Mouse (Mus musculus) kidney, embryonic 14.5 days (tissue): ENCODE data around the gene Fbxo2. TPM values are rescaled to one million over a fixed set of nuclear protein-coding genes. Genes with fewer than 3 reads are reported as not detected.
"Not testable (repeated sequence)": the region's sequence is repeated elsewhere in the genome, so short reads cannot be mapped to it uniquely, and the experiment has no call there.

Experiments used
- ATAC-seq: fragments of 200-750 bp; cut with Nextera tagmentation; 2 replicates; pipeline ENCODE4 v1.8.0; 2017; ENCODE audit warnings: moderate number of reproducible peaks, mild to moderate bottlenecking, moderate TSS enrichment, moderate library complexity; ENCODE audit not compliant: low FRiP score, low TSS enrichment
- H3K27ac ChIP-seq: fragments of 300-500 bp; sonication (generic); 2 replicates; pipeline ENCODE4 v1.5.1; 2014; ENCODE audit warnings: low read depth, mild to moderate bottlenecking, low read length, moderate library complexity, mixed read lengths
- H3K27me3 ChIP-seq: fragments of 300-500 bp; sonication (generic); 2 replicates; pipeline ENCODE4 v1.6.1; 2014; ENCODE audit warnings: mild to moderate bottlenecking, low read length; ENCODE audit not compliant: control insufficient read depth, insufficient read depth
- H3K36me3 ChIP-seq: fragments of 300-500 bp; sonication (generic); 2 replicates; pipeline ENCODE4 v1.6.1; 2014; ENCODE audit warnings: low read length, mixed read lengths; ENCODE audit not compliant: control insufficient read depth, insufficient read depth
- H3K4me1 ChIP-seq: fragments of 300-500 bp; sonication (generic); 2 replicates; pipeline ENCODE4 v1.6.1; 2014; ENCODE audit warnings: low read length, mixed read lengths; ENCODE audit not compliant: control insufficient read depth, insufficient read depth
- H3K4me2 ChIP-seq: fragments of 300-500 bp; sonication (generic); replicated peaks from 2 replicates; pipeline ENCODE4 v1.6.1; 2014; ENCODE audit warnings: low read depth, mild to moderate bottlenecking, low read length
- H3K4me3 ChIP-seq: fragments of 300-500 bp; sonication (generic); 2 replicates; pipeline ENCODE4 v1.5.1; 2014; ENCODE audit warnings: mild to moderate bottlenecking, low read length
- H3K9ac ChIP-seq: fragments of 300-500 bp; sonication (generic); 2 replicates; pipeline ENCODE4 v1.6.1; 2014; ENCODE audit warnings: low read depth, mild to moderate bottlenecking, low read length, moderate library complexity
- H3K9me3 ChIP-seq: fragments of 300-500 bp; sonication (generic); 2 replicates; pipeline ENCODE4 v1.6.1; 2016; ENCODE audit warnings: low read length; ENCODE audit not compliant: control insufficient read depth
- WGBS: fragments of 180-500 bp; shearing (Covaris S2); extraction: QIAGEN DNeasy Blood & Tissue Kit; methylation state at CpG from one replicate; pipeline ENCODE4 v1.1.7; 2014; 5-methylcytosine and 5-hydroxymethylcytosine counted together
- polyA plus RNA-seq: library from polyadenylated mRNA; unstranded; fragments of >200 nt; fragmentation: Nextera tagmentation; extraction: Ambion mirVana; gene quantifications from 2 replicates; pipeline ENCODE4 v1.2.1, GENCODE M21; 2014

Fbxo2 gene
- polyA plus RNA-seq, 1 experiment from 2014 or later: 1.9 TPM

GRCm38 (mm10) chr4:148176603-148177002 lies 16.2 kb downstream of the Fbxo2 start:
- not testable (repeated sequence) for H3K9me3 ChIP-seq, H3K4me2 ChIP-seq, H3K4me1 ChIP-seq, H3K27ac ChIP-seq, H3K4me3 ChIP-seq, H3K9ac ChIP-seq, ATAC-seq, H3K36me3 ChIP-seq
- H3K27me3 ChIP-seq: peaks cover 47% of the 10 kb centered on the region
- 56% methylated on average over 5 of the region's 6 CpGs for WGBS

DNA sequence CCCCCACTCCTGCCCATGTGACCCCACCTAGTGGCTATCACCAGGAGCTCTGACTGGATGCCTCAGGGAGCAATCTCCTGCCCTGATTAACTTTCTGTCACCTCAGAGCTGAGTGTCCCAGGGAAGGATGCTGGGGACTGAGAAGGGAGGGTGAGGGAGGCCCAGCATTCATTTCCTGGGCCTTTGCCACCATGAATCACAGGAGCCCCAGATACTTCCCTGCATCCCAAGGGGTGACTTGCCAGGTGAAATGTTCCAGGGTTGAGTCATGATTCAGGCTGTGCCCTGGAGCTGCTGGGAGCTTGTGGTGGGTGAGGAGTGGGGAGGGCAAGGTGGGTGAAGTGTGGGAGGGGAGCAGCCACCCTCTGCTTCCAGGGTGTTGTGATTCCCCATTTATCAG lies 17.3 kb downstream of the Fbxo2 start:
- H3K4me2 ChIP-seq: no peak overlapping the region
- no peak overlapping the region for H3K27ac ChIP-seq
- no peaks in the 10 kb centered on the region for H3K9me3 ChIP-seq
- H3K36me3 ChIP-seq: no peaks in the 10 kb centered on the region
- H3K9ac ChIP-seq: no peak overlapping the region; the same call in 1 of the 2 replicates
- H3K27me3 ChIP-seq: peaks cover 37% of the 10 kb centered on the region
- 0 out of 2 replicates have a peak, but pooled peaks cover 5% of the 10 kb centered on the region for H3K4me1 ChIP-seq
- no peak overlapping the region for H3K4me3 ChIP-seq
- ATAC-seq: no peak

- Histone ChIP-seq H3K27ac (no peak overlapping the region), H3K27me3 (peaks cover 5% of the 10 kb centered on the region; the same call in 1 of the 2 replicates), H3K4me3 (no peak overlapping the region), H3K36me3 (no peaks in the 10 kb centered on the region), H3K4me1 (no peaks in the 10 kb centered on the region), H3K4me2 (no peak overlapping the region), H3K9ac (no peak overlapping the region), H3K9me3 (no peaks in the 10 kb centered on the region)
- WGBS: 89% methylated on average over 12 of the region's 12 CpGs
- ATAC-seq: no peak
Observed at GRCm38 (mm10) chr4:148181483-148181882, 21.1 kb downstream of the Fbxo2 start.

- Histone ChIP-seq H3K36me3 (no peaks in the 10 kb centered on the region), H3K27ac (no peak overlapping the region), H3K9me3 (no peaks in the 10 kb centered on the region), H3K4me1 (no peaks in the 10 kb centered on the region), H3K9ac (no peak overlapping the region), H3K4me2 (no peak overlapping the region), H3K27me3 (peaks cover 2% of the 10 kb centered on the region; the same call in 1 of the 2 replicates), H3K4me3 (no peak overlapping the region)
- no peak for ATAC-seq
- WGBS: 28% methylated on average over 8 of the region's 8 CpGs
Observed at GRCm38 (mm10) chr4:148182363-148182762, 21.9 kb downstream of the Fbxo2 start.

DNA sequence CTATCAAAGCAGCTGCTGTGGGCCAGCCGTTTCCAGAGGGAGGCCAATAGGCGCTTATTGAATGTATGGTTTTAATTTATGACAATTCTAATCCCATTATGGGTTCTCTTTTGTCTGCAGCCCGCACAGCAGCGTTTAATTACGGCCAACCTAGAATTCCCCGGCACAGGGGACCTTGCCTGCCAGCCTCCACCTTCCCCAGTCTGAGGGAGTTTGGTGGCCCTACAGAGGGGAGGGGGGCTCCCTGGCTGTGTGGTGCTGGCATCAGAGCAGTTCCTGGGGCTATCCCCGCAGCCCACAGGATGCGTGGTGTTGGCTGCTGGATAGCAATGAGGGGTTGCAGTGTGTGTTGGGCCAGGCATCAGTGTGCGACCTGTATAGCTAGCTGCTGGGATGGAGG lies 24.1 kb downstream of the Fbxo2 start:
- Histone ChIP-seq H3K36me3 (no peaks in the 10 kb centered on the region), H3K27ac (no peak overlapping the region), H3K4me2 (no peak overlapping the region), H3K9ac (no peak overlapping the region), H3K4me3 (no peak overlapping the region), H3K4me1 (no peaks in the 10 kb centered on the region), H3K9me3 (no peaks in the 10 kb centered on the region), H3K27me3 (no peaks in the 10 kb centered on the region)
- WGBS: 58% methylated on average over 9 of the region's 9 CpGs
- no peak for ATAC-seq

DNA sequence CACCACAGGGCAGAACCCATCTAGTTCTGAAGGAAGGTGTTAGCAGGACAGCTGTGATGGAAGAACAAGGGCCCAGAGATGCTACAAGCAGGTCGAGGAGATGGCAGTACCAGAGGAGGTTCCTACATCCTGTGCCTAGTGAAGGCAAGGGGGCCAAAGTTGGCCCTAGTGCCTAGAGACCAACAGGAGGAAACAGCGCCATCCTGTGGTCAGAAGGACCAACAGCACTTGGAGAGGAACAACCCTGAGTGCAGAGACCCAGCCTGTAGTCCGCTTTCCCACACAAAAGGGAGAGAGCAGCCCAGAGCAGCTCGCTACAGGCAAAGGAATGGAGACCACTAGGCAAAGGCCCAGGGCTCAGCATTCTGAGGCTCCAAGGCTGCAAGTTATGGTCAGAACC lies 25.4 kb downstream of the Fbxo2 start:
- H3K4me2 ChIP-seq: no peak overlapping the region
- 0 out of 2 replicates have a peak, but pooled peaks cover 3% of the 10 kb centered on the region for H3K27me3 ChIP-seq
- no peak for ATAC-seq
- no peak overlapping the region for H3K4me3 ChIP-seq
- H3K9me3 ChIP-seq: no peaks in the 10 kb centered on the region
- no peak overlapping the region for H3K27ac ChIP-seq
- H3K9ac ChIP-seq: no peak overlapping the region
- no peaks in the 10 kb centered on the region for H3K4me1 ChIP-seq
- 68% methylated on average over 4 of the region's 4 CpGs for WGBS
- H3K36me3 ChIP-seq: no peaks in the 10 kb centered on the region

DNA sequence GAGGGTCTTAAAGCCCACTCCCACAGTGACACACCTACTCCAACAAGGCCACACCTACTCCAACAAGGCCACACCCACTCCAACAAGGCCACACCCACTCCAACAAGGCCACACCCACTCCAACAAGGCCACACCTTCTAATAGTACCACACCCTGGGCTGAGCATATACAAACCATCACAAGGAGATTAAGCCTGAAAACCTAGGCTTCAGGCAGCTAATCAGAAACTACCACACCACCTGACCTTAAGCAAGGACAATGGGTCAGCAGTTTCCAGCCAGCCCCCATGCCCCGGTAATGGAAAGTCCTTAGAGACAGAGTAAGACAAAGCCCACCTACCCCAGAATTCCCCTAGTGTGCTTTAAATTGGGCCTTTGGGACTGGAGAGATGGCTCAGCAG lies 28.3 kb downstream of the Fbxo2 start:
- H3K27me3 ChIP-seq, H3K36me3 ChIP-seq, H3K4me1 ChIP-seq, H3K27ac ChIP-seq, ATAC-seq, H3K9ac ChIP-seq, H3K4me2 ChIP-seq, H3K9me3 ChIP-seq, H3K4me3 ChIP-seq: not testable (repeated sequence)
- WGBS: 96% methylated on average over 1 of the region's 1 CpGs

DNA sequence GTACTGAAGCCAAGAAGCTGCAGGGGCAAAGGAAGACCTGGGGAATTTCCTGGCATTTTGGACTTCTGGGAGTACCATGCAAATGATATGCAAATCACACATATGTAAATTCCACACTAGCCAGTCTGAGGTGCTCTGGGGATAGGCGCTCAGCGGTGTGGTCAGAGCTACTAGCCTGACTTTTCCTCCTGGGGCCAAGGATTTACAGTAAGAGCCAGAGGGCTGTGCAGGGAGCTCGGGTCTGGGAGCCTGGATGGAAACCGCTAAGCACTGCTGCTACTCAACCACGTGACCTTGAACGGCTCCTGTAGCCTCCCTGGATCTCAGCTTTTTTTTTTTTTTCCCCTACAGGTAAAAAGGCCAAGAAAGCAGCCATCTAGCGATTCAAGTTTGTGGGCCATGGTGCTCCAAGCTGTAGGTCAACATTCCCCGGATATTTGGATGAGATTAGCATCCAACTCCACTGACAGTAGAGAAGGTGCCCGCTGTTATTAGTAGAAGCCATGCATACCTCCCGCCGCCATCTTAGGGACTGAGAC lies 32.4 kb downstream of the Fbxo2 start:
- ATAC-seq: peak; percentile 36; the same call in 1 of the 2 replicates
- 35% methylated on average over 11 of the region's 11 CpGs for WGBS
- Histone ChIP-seq H3K27ac (no peak overlapping the region), H3K9me3 (no peaks in the 10 kb centered on the region), H3K4me2 (no peak overlapping the region), H3K4me3 (no peak overlapping the region), H3K27me3 (0 out of 2 replicates have a peak, but pooled peaks cover 3% of the 10 kb centered on the region), H3K9ac (no peak overlapping the region), H3K36me3 (no peaks in the 10 kb centered on the region), H3K4me1 (no peaks in the 10 kb centered on the region)

DNA sequence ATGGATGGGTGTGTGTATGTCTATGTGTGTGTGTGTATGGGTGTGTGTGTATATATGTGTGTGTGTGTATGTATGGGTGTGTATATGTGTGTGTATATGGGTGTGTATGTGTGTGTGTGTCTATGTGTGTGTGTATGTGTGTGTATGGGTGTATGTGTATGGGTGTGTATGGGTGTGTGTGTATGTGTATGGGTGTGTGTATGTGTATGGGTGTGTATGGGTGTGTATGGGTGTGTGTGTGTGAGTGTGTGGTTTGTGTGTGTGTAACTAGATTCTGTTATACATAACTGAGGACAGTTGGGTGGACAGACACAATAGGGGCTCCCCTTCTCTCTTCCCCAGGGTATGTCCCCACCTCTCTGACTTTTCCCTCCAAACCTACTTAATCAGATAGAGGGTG lies 34.0 kb downstream of the Fbxo2 start:
- Histone ChIP-seq H3K36me3 (no peaks in the 10 kb centered on the region), H3K27ac (no peak overlapping the region), H3K4me2 (no peak overlapping the region), H3K4me1 (no peaks in the 10 kb centered on the region), H3K9ac (no peak overlapping the region), H3K27me3 (0 out of 2 replicates have a peak, but pooled peaks cover 3% of the 10 kb centered on the region), H3K9me3 (no peaks in the 10 kb centered on the region), H3K4me3 (no peak overlapping the region)
- peak; percentile 25; the same call in 1 of the 2 replicates for ATAC-seq
